Mouse (Mus musculus) heart, adult 2 months (tissue): Measurements from ENCODE around the gene Smarce1.

ENCODE experiments used
- CTCF ChIP-seq: fragments of 200-600 bp; IDR thresholded peaks from 2 replicates; pipeline ENCODE4 v1.8.1; 2022; ENCODE audit warnings: antibody characterized with exemption, mild to moderate bottlenecking, moderate library complexity
- EP300 ChIP-seq: fragments of 200-500 bp; IDR thresholded peaks from 2 replicates; pipeline ENCODE4 v1.6.1; 2011; ENCODE audit warnings: low read depth, low read length, control low read depth; ENCODE audit not compliant: insufficient read depth
- POLR2A ChIP-seq: fragments of 200-500 bp; IDR thresholded peaks from 2 replicates; pipeline ENCODE4 v1.6.1; 2011; ENCODE audit warnings: mild to moderate bottlenecking, low read depth, low read length, control low read depth; ENCODE audit not compliant: insufficient read depth

DNA sequence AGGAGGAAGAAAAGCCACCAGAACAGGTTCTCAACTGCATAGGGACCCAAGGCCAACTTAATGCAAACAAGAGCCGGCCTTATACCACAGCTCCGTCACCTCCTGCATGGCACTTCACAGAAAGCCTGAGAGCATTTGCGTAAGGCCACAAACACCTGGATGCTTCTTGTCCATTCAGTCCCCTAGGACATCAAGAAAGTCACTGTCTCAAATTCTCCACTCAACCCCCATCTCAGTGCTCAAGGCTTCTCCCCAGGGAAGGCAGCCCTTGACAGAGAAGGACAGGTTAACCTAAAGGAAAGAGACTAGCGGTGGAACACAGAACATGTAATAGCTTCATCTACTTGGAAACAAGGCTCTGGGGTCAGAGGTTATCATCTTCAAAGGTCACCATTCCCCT, 43.5 kb downstream of the Smarce1 start:
- TF ChIP-seq CTCF (no peak), EP300 (no peak), POLR2A (no peak)
